Mouse (Mus musculus) forebrain, embryonic 12.5 days (tissue): ENCODE data around the gene Clca4b. TPM values are rescaled to one million over a fixed set of nuclear protein-coding genes. Genes with fewer than 3 reads are reported as not detected.
"Not testable (repeated sequence)": the region's sequence is repeated elsewhere in the genome, so short reads cannot be mapped to it uniquely, and the experiment has no call there.

Source experiments
- ATAC-seq: fragments of 200-750 bp; cut with Nextera tagmentation; 2 replicates; pipeline ENCODE4 v1.8.0; 2017; ENCODE audit warnings: moderate TSS enrichment; ENCODE audit not compliant: low FRiP score
- H3K27ac ChIP-seq: fragments of 300-500 bp; sonication (generic); 2 replicates; pipeline ENCODE4 v1.5.1; 2016; ENCODE audit warnings: mild to moderate bottlenecking
- H3K27me3 ChIP-seq: fragments of 300-500 bp; sonication (generic); 2 replicates; pipeline ENCODE4 v1.6.1; 2016; ENCODE audit warnings: mild to moderate bottlenecking
- H3K36me3 ChIP-seq: fragments of 300-500 bp; sonication (generic); replicated peaks from 2 replicates; pipeline ENCODE4 v1.6.1; 2016; ENCODE audit warnings: mild to moderate bottlenecking
- H3K4me1 ChIP-seq: fragments of 300-500 bp; sonication (generic); 2 replicates; pipeline ENCODE4 v1.6.1; 2016
- H3K4me2 ChIP-seq: fragments of 300-500 bp; sonication (generic); 2 replicates; pipeline ENCODE4 v1.6.1; 2016; ENCODE audit warnings: mild to moderate bottlenecking, moderate library complexity
- H3K4me3 ChIP-seq: fragments of 300-500 bp; sonication (generic); replicated peaks from 2 replicates; pipeline ENCODE4 v1.5.1; 2016; ENCODE audit warnings: mild to moderate bottlenecking
- H3K9ac ChIP-seq: fragments of 300-500 bp; sonication (generic); 2 replicates; pipeline ENCODE4 v1.6.1; 2016; ENCODE audit warnings: mild to moderate bottlenecking
- H3K9me3 ChIP-seq: fragments of 300-500 bp; sonication (generic); 2 replicates; pipeline ENCODE4 v1.6.1; 2016
- WGBS: fragments of 180-500 bp; shearing (Covaris S2); methylation state at CpG from one replicate; pipeline ENCODE4 v1.1.7; 2016; 5-methylcytosine and 5-hydroxymethylcytosine counted together
- polyA plus RNA-seq: library from polyadenylated mRNA; unstranded; fragments of >200 nt; fragmentation: Nextera tagmentation; extraction: Ambion mirVana; gene quantifications from 2 replicates; pipeline ENCODE4 v1.2.1, GENCODE M21; 2016

Gene Clca4b
- polyA plus RNA-seq, 1 experiment from 2014 or later: not detected

DNA sequence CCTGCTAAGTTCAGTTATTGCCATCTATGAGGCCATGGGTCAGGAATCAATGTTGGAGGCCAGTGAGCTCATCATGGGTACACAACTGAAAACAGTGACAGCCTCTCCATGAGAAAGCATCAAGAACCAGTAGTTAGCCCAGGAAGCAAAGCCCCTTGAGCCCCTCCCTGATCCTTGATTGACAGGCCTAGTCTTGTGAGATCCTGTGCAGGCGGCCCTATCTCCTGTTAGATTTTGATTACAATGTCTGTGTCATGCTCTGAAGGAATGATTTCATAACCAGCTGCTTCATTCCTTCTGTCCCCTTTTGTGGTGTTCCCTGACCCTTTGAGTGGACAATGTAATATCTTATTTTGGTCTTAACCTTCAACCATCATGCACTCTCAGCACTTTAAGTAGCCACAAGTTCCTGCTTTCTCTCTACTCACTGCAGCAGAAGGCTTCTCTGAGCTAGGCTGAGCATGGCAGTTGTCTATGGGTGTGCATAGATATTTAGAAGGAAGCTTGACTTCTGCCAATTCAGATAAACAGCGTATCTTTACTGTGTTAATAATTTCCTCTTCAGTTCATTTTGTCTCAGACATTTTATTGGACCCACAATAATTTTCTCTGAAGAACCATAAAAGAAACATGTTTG, 35.2 kb downstream of the Clca4b start:
- Histone ChIP-seq H3K27me3 (no peaks in the 10 kb centered on the region), H3K4me3 (no peak overlapping the region), H3K27ac (no peak overlapping the region), H3K36me3 (no peaks in the 10 kb centered on the region), H3K9ac (no peak overlapping the region), H3K4me1 (no peaks in the 10 kb centered on the region), H3K9me3 (no peaks in the 10 kb centered on the region), H3K4me2 (no peak overlapping the region)
- WGBS: 87% methylated on average over 2 of the region's 2 CpGs
- ATAC-seq: no peak

DNA sequence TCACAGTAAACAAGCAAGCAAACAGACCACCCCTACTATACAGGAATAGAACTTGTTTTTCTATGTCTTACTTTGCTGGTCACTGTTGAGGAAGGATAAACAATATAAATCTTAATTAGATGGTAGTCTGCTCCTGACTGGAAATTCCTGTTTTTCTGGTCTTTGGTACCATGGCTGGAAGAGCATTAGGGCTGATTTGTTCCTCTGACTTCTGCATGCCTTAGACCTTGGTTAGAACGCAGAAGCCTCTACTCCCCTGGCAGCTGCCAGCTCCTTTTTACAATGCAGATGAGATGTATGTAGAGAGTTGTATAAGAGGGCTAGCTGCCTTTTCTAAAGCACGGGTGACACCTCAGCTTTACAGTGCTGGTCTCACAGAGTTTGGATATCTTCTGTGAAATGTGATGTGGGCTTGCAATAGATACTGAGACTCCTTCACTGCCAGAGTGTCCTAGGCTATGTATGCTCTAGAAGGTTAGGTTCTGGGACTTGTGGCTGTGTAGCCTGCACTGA, 42.0 kb downstream of the Clca4b start:
- Histone ChIP-seq H3K27ac (no peak overlapping the region), H3K36me3 (no peaks in the 10 kb centered on the region), H3K4me1 (no peaks in the 10 kb centered on the region), H3K9ac (no peak overlapping the region), H3K4me2 (no peak overlapping the region), H3K4me3 (no peak overlapping the region), H3K9me3 (no peaks in the 10 kb centered on the region), H3K27me3 (no peaks in the 10 kb centered on the region)
- 66% methylated on average over 2 of the region's 2 CpGs for WGBS
- no peak for ATAC-seq

DNA sequence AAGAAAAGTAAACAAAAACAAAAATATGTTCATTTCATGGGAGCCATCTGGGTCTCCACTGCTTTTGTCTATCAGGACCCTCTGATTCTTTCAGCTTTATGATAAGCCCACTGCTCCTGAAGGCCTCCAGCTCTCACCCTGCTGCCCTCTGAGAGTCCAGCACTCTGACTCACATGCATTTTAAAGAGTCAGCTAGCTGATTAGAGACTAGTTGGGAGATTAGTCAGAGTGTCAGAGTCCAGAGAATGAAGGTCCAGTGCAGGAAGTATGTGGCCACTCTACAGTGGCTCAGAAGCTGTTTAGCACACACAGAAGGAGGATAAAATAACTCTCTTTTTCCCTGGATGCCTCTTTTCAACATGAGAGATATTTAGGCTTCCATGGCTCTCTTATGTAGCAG, 45.4 kb downstream of the Clca4b start:
- no peak for ATAC-seq
- Histone ChIP-seq H3K27me3 (no peaks in the 10 kb centered on the region), H3K4me1 (no peaks in the 10 kb centered on the region)

DNA sequence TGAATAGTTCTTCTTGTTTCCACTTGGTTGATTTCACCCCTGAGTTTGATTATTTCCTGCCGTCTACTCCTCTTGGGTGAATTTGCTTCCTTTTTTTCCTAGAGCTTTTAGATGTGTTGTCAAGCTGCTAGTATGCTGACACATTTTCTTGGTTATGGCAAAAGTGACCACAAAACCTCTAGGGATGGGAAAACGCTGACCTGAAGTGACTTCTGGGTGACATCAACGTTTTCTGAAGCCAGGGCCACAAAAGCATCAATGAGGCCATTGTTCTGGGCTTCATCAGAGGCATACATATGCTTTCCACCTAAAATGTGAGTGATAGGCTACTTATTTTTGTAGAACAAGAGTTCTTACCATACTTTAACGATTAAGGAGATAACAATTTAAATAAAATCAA, 60.3 kb downstream of the Clca4b start:
- not testable (repeated sequence) for H3K4me1 ChIP-seq, H3K4me2 ChIP-seq, ATAC-seq, H3K27ac ChIP-seq, H3K9ac ChIP-seq, H3K27me3 ChIP-seq, H3K36me3 ChIP-seq, H3K9me3 ChIP-seq, H3K4me3 ChIP-seq
- WGBS: 42% methylated on average over 4 of the region's 4 CpGs

More for the DNA sequence above, 45.4 kb downstream of the Clca4b start:
- no peaks in the 10 kb centered on the region for H3K9me3 ChIP-seq
- no peak overlapping the region for H3K27ac ChIP-seq
- H3K9ac ChIP-seq: no peak overlapping the region
- no peak overlapping the region for H3K4me3 ChIP-seq
- no peaks in the 10 kb centered on the region for H3K36me3 ChIP-seq
- no peak overlapping the region for H3K4me2 ChIP-seq

Other genes starting within 250 kb of the Clca4b start
- 93.6 and 94.0 TPM in 2 replicates for gene Sh3glb1, start 212.2 kb downstream of the Clca4b start, polyA plus RNA-seq
- gene Clca3a1, start 171.6 kb downstream of the Clca4b start, polyA plus RNA-seq: 0.12 and 0.20 TPM in 2 replicates
- 0.15 TPM in 1 of 2 replicates, not detected in the other for gene Clca3a2, start 113.0 kb downstream of the Clca4b start, polyA plus RNA-seq
- gene Clca3b, start 83.2 kb downstream of the Clca4b start, polyA plus RNA-seq: not detected in 2 replicates
- 0.06 TPM in 1 of 2 replicates, not detected in the other for gene Clca4a, start 42.5 kb upstream of the Clca4b start, polyA plus RNA-seq
- gene Clca1, start 100.2 kb upstream of the Clca4b start, polyA plus RNA-seq: 0.06 TPM in 1 of 2 replicates, not detected in the other
- gene Clca2, start 166.9 kb upstream of the Clca4b start, polyA plus RNA-seq: 0.15 and 0.19 TPM in 2 replicates
- 31.3 and 31.7 TPM in 2 replicates for gene Odf2l, start 186.1 kb upstream of the Clca4b start, polyA plus RNA-seq